Mouse (Mus musculus) retina, adult 2 months (tissue): Measurements from ENCODE around the gene Dcxr.
"Not testable (repeated sequence)": the region's sequence is repeated elsewhere in the genome, so short reads cannot be mapped to it uniquely, and the experiment has no call there.

ENCODE experiments used
- DNase-seq: peaks from one replicate; pipeline ENCODE4 v3.0.0-alpha.2; 2012; ENCODE audit warnings: low read depth, low spot score

Dcxr gene

DNA sequence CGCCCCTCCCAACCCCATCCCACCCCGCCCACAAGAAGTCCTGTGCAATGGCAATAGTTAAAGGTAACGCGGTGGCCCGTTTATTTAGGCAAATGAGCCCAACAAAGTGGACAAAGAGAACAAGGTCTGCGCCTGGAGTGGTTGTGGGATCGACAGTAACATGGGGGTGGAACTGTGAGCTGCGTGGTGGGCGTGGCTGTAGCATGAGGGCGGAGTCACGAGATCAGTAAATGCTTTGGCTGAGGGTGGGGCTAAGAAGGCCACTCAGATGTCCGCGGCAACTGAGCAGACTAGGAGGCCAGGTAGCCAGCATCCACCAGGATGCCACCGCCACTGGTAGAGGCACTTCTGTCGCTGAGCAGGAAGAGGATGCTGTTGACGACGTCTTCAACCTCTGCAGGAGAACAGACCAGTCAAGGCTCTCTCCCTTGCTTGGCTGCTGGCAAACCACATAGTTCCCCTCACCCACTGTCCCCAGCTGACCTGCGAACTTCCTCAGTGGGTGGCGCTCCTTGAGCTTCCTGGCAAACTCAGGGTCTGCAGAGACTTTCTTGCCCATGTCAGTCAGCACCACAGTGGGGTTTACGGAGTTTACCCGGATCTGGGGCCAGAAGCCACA is 2.5 kb upstream of the Dcxr start:
- DNase-seq: not testable (repeated sequence)

DNA sequence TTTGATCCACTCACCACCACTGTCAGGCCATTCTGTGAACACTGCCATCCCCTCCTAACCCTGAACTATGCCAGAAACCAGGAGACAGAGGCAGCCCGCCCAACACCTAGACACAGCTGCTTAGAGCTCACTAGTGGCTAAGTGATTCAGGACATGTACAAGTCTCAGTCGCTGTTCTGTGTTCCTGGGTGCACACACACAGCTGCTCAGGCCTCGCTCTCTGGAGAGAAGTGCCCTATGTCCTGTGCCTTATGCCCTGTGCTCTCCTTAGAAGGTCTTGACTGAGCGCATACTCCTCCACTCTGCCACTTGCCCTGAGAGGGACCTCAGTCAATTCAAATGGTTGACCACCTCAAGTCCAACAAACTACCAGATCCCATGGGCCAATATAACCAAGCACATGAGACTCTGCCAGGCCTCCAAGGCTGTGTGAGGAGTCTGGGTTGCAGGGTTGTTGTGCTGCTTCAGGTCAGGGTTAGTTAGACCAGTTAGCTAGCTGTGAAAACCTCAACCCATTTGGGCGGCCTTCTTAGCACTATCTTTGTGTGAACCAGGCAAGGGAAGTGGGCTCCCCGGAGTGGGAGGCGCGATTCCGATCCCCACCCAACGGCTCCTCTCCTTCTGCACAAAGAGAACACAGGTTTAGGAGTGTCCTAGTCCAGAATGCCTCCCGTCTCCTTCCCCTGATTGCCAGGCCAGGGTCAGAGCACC is 1.6 kb upstream of the Dcxr start:
- no peak for DNase-seq

DNA sequence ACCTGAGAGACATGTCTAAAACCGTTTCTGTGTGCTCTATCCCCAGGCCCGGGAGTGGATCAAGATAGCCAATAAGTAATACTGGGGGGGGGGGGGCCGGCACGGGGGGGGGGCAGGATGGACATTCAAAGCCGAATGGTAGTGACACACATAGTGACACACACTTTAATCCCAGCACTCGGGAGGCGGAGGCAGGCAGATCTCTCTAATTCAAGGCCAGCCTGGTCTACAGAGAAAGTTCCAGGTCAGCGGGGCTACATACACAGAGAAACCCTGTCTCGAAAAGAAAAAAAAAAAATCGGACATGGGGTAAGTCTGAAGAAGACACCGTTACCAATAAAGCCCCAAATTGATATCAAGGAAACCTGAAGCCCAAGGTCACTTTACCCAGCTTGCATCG is 483 bp upstream of the Dcxr start:
- DNase-seq: no peak

DNA sequence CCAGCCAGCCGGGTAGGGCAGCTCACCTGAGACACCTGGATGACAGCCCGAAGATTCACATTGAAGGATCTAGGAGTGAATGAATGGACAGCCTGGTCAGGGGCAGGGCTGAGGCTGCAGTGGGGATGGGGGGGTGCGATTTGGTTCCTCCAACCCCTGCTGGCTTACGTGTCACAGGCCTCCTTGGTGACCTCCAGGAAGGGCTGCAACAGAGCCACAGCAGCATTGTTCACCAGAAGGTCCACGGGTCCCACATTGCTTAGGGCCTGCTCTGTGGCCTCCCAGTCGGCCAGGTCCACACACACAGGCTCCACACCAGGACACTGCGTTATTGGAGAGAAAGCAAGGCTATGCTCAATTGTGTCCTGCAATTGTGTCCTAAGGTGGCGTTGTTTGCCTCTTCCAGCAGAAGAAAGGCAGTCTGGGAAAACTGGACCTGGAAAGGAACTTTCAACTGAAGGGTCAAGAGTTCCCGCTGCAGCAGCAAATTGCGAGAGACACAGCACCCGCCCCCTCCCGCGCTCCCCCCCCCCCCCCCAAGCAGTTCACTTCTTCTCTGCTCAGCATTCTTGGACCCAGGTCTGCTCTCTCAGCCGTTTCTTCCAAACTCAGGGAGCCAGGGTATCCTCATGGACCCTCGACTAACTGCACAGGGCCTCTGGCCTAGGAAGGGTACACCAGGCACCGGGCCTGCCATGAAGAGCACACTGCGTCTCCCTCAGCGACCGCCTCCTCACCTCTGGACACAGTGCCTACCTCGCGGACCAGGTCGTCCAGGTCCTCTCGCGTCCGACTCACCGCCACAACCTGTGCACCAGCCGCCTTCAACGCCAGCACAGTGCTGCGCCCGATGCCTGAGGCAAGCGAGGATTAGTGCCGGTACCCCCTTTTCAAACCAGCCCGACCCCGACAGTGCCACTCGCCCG is 575 bp downstream of the Dcxr start:
- no peak for DNase-seq

DNA sequence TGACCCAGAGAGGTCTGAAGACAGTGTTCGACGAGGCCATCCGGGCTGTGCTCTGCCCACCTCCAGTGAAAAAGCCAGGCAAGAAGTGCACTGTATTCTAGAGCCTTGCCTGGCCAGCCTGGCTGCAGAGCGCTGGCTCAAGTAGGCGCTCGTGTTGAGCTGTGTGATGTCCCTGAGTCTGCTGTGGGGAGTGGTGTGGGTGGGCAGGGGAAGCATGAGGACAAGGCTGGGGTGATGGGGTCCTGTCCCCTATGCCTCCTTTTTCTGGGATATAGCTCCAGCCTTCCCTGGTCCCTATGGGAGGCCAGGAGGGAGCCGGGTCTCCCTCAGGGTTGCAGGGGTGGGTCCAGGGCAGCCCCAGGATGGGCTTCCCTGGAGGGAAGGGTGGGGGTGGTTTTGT is 3.6 kb downstream of the Dcxr start:
- no peak for DNase-seq

DNA sequence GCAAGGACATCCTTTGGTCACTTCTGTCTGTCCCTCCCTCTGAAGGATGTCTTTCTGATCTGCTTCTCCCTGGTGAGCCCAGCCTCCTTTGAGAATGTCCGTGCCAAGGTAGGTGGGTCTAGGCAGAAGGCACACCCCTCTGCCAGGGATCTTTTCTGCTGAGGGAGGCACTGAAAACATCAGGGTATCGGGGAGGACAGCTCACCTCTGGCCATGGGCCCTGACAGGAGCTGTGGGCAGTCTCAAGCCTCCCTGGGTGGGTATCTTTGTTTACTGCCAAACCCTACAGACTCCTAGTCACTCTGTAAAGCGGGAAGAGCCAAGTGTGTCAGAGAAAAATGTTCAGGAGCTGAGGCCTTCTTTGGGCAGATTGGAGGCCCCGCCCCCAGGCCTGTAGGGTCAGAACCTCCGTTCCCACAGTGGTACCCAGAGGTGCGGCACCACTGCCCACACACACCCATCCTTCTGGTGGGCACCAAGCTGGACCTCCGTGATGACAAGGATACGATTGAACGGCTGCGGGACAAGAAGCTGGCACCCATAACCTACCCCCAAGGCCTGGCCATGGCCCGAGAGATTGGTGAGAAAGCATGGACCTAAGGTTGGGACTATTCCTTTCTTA is 4.2 kb downstream of the Dcxr start:
- DNase-seq: no peak

DNA sequence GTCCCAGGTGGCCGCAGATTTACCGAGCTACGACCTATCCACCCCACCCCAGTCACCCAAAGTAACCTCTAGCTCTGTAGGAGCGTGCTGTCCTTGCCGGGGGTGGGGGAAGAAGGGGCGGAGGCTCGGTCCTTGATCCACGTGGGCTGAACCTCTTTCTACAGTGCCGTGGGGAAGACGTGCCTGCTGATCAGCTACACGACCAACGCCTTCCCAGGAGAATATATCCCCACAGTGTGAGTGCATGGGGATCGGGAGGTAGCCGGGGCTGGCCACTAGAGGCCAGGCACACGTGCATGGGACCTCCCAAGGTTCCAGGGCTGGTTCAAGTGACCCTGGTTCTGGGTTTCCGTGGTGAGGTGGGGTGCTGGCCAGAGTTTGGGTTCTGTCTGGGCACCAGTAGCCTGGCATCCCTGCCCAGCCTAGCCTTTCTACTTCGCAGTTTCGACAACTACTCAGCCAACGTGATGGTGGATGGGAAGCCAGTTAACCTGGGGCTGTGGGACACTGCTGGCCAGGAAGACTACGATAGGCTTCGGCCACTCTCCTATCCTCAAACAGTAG is 4.9 kb downstream of the Dcxr start:
- DNase-seq: no peak

DNA sequence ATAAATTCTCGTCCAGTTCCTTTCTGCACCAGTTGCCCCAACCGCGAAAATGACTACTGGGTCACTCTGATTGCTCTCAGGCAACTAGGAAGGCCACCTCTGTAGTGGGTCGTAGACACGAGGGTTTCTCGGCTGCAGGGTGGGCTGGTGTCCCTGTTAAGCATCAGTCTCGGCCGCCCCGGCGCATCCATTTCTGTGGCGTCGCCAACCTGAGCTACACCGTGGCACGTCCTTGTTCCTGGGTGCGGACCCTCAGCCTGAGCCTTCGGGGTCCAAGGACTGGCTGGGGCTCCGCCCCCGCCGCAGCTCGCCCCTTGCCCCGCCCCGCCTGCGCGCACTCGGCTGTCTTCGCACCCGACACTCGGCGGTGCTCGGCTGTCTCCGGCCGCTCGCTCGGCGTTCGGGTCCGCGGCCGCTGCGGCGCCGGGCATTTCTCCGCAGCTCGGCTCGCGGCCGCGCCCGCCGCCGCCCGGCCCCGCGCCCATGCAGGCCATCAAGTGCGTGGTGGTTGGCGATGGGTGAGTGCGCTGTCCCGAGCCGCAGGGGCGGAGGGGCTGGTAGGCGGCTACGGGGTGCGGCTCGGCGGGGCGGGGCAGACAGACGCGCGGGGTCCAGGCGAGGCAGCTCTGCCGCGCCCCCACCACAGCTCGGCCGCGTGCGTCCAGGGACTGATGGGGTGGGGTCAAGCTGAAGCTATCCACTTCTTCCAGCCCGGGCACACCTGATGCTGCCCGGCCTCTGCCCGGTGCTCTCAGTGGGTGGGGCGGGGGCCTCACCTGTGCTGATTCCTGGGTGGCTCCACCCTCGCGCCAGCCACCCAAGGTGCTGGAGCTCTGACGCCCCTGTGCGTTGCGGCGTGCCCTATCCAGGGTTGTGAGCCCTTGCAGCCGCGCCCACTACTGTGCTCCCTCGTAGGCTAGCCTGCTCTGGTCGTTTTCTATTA is 5.7 kb downstream of the Dcxr start, which contains the start of gene Rac3:
Gene Rac3 (plus strand): TSS at position 347 of the 943 bp plus-strand sequence.
- no peak for DNase-seq

DNA sequence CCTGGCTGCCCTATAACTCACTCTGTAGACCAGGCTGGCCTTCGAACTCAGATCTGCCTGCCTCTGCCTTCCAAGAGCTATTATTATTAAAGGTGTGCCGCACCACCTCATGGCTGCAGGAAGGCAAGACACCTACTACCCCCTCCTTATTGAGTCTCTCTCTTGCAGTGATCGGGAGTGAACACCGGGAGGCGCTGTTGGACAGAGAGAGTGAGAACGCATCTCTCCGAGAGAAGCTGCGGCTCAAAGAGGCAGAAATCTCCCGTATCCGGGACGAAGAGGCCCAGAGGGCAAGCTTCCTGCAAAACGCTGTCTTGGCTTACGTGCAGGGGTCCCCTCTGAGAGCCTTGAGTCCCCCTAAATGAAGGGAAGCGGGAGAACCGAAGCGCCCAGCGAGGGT is 6.6 kb downstream of the Dcxr start:
- DNase-seq: peak; percentile 72

DNA sequence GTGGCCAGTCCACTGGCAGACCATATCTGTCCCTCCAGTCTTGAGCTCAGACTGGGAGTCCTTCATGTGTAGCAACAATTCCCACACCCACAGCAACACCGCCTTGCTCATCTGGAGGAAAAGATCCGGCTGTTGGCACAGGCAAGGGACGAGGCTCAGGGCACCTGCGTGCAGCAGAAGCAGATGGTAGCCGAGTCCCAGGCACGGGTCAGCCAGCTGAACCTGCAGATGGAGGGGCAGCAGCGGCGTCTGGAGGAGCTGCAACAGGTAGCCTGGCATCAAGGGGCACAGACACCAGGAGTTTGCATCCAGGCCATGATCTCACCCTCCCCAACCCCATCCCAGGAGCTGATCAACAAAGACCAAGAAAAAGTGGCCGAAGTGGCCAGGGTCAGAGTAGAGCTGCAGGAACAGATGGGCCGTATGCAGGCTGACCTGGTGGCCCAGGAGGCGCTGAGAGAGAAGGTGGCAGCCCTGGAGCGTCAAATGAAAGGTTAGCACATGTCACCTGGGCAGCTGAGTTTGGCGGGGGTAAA is 7.2 kb downstream of the Dcxr start:
- no peak for DNase-seq

DNA sequence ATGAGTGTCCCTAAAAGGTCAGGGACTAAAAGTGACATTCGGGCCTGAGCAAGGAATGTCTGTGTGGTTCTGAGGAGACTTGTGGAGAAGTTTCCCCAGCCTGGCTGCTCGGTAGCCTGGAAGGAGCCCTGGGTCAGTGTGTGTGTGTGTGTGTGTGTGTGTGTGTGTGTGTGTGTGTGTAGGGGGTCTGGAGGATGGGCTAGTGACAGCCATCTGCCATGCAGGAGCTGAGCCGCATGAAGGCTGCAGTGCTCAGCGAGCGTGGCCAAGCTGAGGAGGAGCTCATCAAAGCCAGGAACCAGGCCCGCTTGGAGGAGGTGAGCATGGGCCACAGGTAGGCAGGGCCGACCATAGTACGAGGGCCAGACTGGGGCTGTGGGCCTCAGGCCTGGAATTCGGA is 7.8 kb downstream of the Dcxr start:
- no peak for DNase-seq

DNA sequence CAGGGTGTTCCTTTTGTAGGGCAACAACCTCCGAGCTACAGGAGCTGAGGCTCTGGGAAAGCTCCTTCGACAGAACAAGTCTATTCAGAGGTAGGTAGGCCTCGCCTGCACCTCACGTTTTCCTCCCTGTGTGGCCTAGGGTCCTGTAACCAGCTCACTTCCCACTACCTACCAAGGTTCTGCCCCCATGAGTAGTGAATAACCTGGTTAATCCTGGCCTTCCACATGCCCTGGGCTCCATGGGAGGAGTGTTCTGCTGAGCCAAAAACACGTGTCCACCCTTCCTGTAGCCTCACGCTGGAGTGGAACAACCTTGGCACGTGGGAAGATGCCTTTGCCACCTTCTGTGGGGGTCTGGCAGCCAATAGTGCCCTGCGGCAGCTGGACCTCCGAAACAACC is 11.9 kb downstream of the Dcxr start:
- no peak for DNase-seq

DNA sequence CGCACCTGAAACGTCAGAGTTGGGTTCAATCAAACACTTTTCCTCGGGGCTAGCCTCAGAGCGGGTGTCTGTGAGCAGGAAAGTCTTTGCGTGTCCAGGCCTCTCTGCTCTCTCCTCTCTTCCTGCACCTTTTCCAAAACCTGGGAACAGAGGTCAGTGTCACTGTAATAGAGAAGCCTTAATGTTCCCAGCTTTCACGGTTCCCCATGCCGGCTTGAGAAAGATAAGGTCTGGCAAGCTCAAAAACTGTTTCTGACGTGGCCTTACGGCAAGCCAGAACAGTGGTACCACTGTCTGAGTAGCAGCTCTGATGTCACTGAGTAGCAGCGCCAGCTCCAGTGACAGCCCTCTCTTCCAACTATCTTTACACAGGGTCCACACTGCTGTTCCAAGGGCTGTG is 12.5 kb downstream of the Dcxr start:
- no peak for DNase-seq

DNA sequence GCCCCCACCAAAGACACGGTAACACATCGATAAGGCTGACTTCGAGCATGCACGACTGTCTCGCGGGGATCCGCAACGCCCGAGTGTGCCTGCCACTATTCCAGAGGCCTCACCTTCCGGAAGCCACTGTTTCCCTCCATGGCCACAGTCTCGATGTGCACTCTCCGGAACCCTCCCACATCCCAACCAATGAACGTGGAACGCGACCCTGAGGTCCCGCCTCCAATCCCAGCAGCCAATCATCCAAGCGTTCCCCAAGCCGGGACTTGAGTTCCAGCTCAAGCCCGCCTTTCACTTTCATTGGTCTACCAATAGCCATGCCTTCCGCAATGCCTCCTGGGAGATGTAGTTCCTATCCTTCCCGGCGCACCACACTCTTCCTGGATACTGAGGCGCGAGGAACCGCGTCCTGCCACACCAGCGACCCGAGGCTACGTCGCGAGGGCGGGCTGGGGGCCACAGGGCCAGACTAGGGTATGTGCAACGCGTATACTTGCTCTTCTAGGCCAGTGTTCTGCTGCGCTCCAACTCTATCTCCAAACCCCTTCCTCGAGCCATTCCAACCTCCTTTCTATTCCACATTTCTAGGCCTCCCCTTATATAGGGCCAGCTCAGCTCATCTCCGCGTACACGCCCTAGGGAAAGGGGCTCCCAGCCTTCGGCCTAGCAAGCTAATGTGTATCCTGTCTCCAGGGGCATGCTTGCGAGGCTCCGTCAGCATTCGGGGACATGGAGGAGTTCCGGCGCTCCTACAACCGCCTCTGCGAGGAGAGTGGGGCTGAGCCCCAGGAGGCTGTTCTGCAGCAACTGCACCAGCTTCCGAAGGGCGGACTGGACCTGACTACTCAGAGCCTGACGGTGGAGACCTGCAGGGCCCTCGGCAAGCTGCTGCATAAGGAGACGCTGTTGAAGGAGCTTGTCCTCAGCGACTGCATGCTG is 13.2 kb downstream of the Dcxr start, which contains the start of the genes Cenpx and Lrrc45:
Gene Cenpx (minus strand): TSS at position 159 of the 939 bp plus-strand sequence.
Gene Lrrc45 (plus strand): TSS at position 346 of the 939 bp plus-strand sequence.
- DNase-seq: peak; percentile 95

DNA sequence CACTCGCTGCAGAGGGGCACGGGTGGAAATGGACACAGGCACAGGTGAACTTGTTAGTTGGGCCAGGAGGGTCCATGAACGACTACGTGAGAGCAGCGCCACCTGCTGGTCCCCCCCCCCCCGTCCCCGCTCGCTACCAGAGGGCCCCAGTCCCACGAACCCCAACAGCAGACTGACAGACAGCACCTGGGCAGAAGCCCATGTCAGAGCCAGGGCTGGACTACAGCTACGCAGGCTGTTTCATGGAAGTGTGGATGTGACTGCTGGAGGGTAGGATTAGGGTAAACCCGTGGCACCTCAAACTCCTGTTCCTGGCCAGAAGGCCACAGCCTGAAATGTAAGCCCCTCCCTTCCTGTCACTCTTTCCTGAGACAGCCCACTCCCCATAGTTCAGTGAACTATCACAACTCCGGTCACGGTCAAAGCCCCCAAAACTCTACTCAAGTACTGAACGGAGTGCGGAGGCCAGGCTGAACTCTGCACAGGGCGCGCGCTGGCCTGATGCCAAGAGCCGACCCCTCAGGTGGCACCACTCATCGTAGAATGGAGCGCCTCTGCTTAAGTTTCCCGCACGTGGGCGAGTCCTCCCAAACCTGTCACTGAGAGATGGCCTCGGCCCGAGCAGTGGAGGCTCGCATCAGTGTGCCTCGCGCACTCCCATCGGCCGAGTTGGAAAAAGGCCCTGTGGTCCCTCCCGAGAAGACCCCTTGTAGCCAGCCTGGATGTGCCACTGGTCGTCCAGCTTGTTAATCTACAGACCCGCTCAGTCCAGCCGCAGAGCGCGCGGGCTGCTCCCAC is 14.1 kb downstream of the Dcxr start:
- DNase-seq: no peak

DNA sequence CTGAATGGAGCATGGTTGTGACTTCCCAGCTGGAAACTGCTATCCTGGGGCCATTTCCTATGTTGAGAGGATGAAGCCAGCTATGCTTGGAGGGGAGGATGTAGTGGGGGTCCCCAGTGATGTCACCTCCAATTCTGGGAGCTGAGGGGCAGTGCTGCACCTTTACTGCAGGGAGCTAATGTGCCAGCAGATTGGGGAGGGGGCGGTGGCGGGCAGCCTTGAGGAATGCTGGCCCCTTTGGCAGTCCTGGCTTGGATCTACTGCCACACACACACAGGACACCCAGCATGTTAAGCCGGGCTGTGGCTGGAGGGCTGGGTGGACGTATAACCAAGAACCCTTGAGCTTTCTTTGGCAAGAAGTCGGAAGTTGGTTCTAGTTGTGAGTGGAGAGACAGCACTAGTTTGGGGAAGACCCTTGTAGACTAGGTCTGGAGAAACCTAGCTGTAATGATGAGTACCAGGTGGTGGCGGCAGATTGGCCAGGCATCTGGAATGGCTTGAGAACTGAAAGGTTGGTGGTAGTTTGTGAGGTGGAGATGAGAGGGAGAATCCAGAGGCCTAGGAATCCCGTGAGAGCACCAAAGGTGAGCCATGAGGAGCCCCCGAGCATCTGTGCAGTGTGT is 15.0 kb downstream of the Dcxr start:
- no peak for DNase-seq

DNA sequence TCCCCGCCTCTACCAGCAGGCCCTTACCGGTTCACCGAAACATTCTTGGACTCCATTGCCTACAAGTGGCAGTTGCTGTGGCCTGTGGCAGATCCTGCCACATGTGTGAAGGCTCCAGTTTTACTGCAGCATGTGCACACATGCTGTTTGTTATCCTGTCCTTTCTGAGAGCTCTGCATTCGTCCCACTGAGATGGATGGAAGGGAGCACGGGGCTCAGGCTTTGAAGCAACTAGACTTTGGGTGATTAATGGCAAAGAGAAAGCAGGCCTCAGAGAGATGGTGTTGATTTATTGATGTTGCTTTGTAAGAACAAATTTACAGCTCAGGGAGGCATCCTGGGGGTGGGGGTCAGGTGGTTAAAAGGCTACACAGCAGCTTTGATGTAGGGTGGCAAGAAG is 16.4 kb downstream of the Dcxr start:
- no peak for DNase-seq

DNA sequence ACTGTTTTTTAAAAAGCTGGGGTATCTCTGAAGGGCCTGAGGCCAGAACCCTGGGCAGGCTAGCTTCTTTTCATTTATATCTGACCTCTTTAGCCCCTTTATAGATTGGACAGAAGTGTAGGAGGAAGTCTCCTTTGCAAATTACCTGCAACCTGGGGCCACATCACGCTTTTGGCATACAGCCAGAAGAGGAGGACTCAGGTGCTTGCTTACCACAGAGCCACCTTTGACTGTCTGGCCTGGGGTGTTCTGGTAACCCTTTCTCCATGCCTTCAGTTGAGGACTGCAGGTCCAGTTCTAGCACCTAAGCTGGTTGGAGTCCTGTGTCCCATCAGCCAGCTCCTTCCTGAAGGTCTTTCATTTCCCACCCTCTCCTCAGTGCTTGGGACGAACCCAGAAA is 17.5 kb downstream of the Dcxr start:
- DNase-seq: no peak
